Mouse (Mus musculus) neural tube, embryonic 12.5 days (tissue): ENCODE measurements around the gene Vwa1. TPM values are rescaled to one million over a fixed set of nuclear protein-coding genes. Genes with fewer than 3 reads are reported as not detected.

ENCODE experiments used
- ATAC-seq: fragments of 200-750 bp; cut with Nextera tagmentation; 2 replicates; pipeline ENCODE4 v1.8.0; 2017; ENCODE audit warnings: low read depth, mild to moderate bottlenecking, moderate TSS enrichment, moderate library complexity; ENCODE audit not compliant: low FRiP score
- H3K27ac ChIP-seq: fragments of 300-500 bp; sonication (generic); 2 replicates; pipeline ENCODE4 v1.5.1; 2016
- H3K27me3 ChIP-seq: fragments of 300-500 bp; sonication (generic); replicated peaks from 2 replicates; pipeline ENCODE4 v1.6.1; 2016; ENCODE audit warnings: mild to moderate bottlenecking
- H3K36me3 ChIP-seq: fragments of 300-500 bp; sonication (generic); 2 replicates; pipeline ENCODE4 v1.6.1; 2016; ENCODE audit warnings: mild to moderate bottlenecking
- H3K4me1 ChIP-seq: fragments of 300-500 bp; sonication (generic); 2 replicates; pipeline ENCODE4 v1.6.1; 2016
- H3K4me2 ChIP-seq: fragments of 300-500 bp; sonication (generic); replicated peaks from 2 replicates; pipeline ENCODE4 v1.6.1; 2016; ENCODE audit warnings: mild to moderate bottlenecking
- H3K4me3 ChIP-seq: fragments of 300-500 bp; sonication (generic); 2 replicates; pipeline ENCODE4 v1.5.1; 2016
- H3K9ac ChIP-seq: fragments of 300-500 bp; sonication (generic); 2 replicates; pipeline ENCODE4 v1.6.1; 2016; ENCODE audit warnings: mild to moderate bottlenecking
- H3K9me3 ChIP-seq: fragments of 300-500 bp; sonication (generic); 2 replicates; pipeline ENCODE4 v1.6.1; 2016; ENCODE audit warnings: mild to moderate bottlenecking
- WGBS: fragments of 180-500 bp; shearing (Covaris S2); methylation state at CpG from one replicate; pipeline ENCODE4 v1.1.7; 2016; 5-methylcytosine and 5-hydroxymethylcytosine counted together
- polyA plus RNA-seq: library from polyadenylated mRNA; unstranded; fragments of >200 nt; fragmentation: Nextera tagmentation; extraction: Ambion mirVana; gene quantifications from 2 replicates; pipeline ENCODE4 v1.2.1, GENCODE M21; 2016

Gene Vwa1
- polyA plus RNA-seq, result 16.6 and 17.9 TPM in 2 replicates

DNA sequence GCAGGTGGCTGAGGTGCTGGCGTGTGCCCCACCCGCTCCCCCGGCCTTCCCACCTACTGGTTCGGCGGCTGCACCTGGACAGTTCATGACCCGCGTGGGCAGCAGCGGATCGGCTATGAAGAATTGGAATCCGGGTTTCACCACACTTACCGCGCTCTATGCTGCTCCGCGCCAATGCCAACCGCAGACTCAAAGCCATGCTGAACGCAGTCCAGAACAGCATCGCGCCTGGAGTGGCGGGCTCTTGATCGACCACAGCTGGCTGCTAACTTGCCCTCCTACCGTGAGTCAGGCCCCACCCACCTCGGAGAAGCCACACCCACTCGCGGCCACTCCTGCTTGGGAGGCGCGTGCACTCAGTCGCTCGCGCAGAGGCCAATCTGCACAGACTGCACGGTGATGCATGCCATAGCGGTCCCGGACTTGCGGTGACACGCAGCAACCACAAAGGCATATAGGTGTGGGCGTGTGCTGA is at the start of gene Vwa1:
Gene Vwa1 (minus strand): TSS at position 419 of the 475 bp plus-strand sequence.
- Histone ChIP-seq H3K9ac (peak within 1 kb of the TSS; percentile 45; the same call in 1 of the 2 replicates), H3K27me3 (peaks cover 26% of the 10 kb centered on the region), H3K27ac (no peak within 1 kb of the TSS), H3K4me2 (peak within 1 kb of the TSS; percentile 67), H3K36me3 (no peaks in the 10 kb centered on the region), H3K4me1 (peaks cover 21% of the 10 kb centered on the region), H3K4me3 (peak within 1 kb of the TSS; percentile 31), H3K9me3 (no peaks in the 10 kb centered on the region)
- ATAC-seq, result peak; percentile 48
- 1% methylated on average over 35 of the region's 35 CpGs for whole genome bisulfite sequencing

GRCm38 (mm10) chr4:155823443-155823842 is 48.9 kb upstream of the Vwa1 start:
- 95% methylated on average over 16 of the region's 16 CpGs for WGBS
- no peaks in the 10 kb centered on the region for H3K27me3 ChIP-seq
- no peak overlapping the region for H3K9ac ChIP-seq
- no peak for ATAC-seq
- H3K4me1 ChIP-seq, result no peaks in the 10 kb centered on the region
- no peak overlapping the region for H3K4me3 ChIP-seq
- no peaks in the 10 kb centered on the region for H3K9me3 ChIP-seq
- H3K36me3 ChIP-seq, result peaks cover 86% of the 10 kb centered on the region
- H3K4me2 ChIP-seq, result no peak overlapping the region
- H3K27ac ChIP-seq, result no peak overlapping the region

- 87% methylated on average over 7 of the region's 7 CpGs for WGBS
- H3K4me1 ChIP-seq, result no peaks in the 10 kb centered on the region
- H3K27me3 ChIP-seq, result no peaks in the 10 kb centered on the region
- H3K27ac ChIP-seq, result no peak overlapping the region
- no peaks in the 10 kb centered on the region for H3K9me3 ChIP-seq
- no peak overlapping the region for H3K9ac ChIP-seq
- ATAC-seq, result no peak
- H3K4me3 ChIP-seq, result no peak overlapping the region
- H3K36me3 ChIP-seq, result peaks cover 92% of the 10 kb centered on the region
- no peak overlapping the region for H3K4me2 ChIP-seq
Measured at GRCm38 (mm10) chr4:155821025-155821424, 46.5 kb upstream of the Vwa1 start.

DNA sequence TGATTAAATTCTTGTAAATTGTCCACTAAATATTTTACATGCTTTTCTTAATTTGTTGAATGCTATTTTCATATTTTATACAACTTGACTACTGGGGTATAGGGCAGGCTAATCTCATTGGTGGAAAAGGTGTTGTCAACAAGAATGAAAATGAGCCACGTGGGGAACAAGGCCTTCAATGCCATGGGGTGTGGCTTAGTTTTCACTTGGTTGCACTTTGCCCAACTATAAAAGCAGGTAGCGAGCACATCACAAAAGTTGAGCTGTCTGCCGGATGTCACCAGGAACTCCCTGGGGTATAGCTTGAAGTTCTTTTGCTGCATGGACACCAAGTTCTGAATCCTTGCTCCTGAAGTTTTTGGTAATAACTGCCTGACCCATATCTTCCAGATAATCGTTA is 43.0 kb upstream of the Vwa1 start:
- H3K27me3 ChIP-seq, result no peaks in the 10 kb centered on the region
- WGBS, result 83% methylated on average over 4 of the region's 4 CpGs
- peaks cover 85% of the 10 kb centered on the region for H3K36me3 ChIP-seq
- no peak overlapping the region for H3K9ac ChIP-seq
- H3K27ac ChIP-seq, result no peak overlapping the region
- no peaks in the 10 kb centered on the region for H3K9me3 ChIP-seq
- no peak overlapping the region for H3K4me2 ChIP-seq
- H3K4me1 ChIP-seq, result peaks cover 14% of the 10 kb centered on the region
- no peak for ATAC-seq
- no peak overlapping the region for H3K4me3 ChIP-seq

DNA sequence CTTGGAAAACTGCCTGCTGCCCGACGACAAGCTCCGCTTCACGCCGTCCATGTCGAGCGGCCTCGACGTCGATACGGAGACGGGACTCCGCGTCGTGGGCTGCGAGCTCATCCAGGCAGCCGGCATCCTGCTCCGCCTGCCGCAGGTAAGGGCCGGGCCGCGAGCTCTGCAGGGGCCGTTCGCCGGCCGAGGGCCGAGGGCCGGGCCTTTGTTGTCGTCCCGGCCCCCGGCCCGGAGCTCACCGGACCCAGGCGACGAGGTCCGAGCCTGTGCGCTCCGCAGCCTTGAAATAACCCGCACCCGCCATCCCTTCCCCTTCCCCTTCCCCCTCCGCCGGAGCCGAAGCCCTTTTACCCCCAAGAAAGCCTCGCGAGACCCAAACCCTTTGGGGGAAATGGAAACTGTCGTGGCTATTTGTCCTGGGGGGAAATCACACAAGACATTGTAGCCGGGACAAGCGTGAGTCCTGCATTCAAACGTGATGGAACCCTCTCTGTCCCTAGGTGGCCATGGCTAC is 38.2 kb upstream of the Vwa1 start:
- H3K4me1 ChIP-seq, result peaks cover 22% of the 10 kb centered on the region
- peak; percentile 45 for ATAC-seq
- H3K9me3 ChIP-seq, result no peaks in the 10 kb centered on the region
- peaks cover 68% of the 10 kb centered on the region for H3K36me3 ChIP-seq
- H3K27me3 ChIP-seq, result no peaks in the 10 kb centered on the region
- H3K4me2 ChIP-seq, result peak overlapping the region; percentile 89
- H3K4me3 ChIP-seq, result peak overlapping the region; percentile 100
- WGBS, result under 1% methylated on average over 49 of the region's 49 CpGs
- H3K9ac ChIP-seq, result peak overlapping the region; percentile 99
- H3K27ac ChIP-seq, result peak overlapping the region; percentile 72

- H3K27me3 ChIP-seq, result no peaks in the 10 kb centered on the region
- H3K9me3 ChIP-seq, result no peaks in the 10 kb centered on the region
- H3K9ac ChIP-seq, result peak within 1 kb of the TSS; percentile 99
- peak within 1 kb of the TSS; percentile 89 for H3K4me2 ChIP-seq
- peak within 1 kb of the TSS; percentile 80 for H3K27ac ChIP-seq
- WGBS, result under 1% methylated on average over 60 of the region's 60 CpGs
- H3K4me3 ChIP-seq, result peak within 1 kb of the TSS; percentile 100
- peaks cover 22% of the 10 kb centered on the region for H3K4me1 ChIP-seq
- ATAC-seq, result peak; percentile 100
- H3K36me3 ChIP-seq, result peaks cover 68% of the 10 kb centered on the region
Measured at GRCm38 (mm10) chr4:155811929-155812664, 37.6 kb upstream of the Vwa1 start, which contains the start of gene Ccnl2. Gene Ccnl2, plus strand, starts transcription at chr4:155812489.

DNA sequence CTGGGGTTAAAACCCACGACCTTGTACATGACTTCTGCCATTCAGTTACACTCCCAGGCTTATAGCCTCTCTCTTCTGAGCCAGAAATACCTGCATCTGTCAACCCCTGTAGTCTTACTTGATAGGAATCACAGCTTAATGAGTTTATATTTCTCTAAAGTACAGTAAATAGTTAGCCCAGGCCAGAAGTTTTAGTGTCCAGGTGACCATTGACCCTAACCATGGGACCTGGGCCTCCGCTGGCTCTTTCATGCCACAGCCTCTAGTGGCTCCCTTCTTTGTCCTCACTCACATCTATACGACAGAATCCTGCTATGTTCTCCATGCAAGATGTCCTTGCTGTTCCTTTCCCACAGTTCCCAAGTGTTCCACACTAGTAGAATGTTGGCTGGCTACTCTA is 33.3 kb upstream of the Vwa1 start:
- no peak overlapping the region for H3K27ac ChIP-seq
- no peak overlapping the region for H3K4me3 ChIP-seq
- 87% methylated on average over 3 of the region's 3 CpGs for WGBS

DNA sequence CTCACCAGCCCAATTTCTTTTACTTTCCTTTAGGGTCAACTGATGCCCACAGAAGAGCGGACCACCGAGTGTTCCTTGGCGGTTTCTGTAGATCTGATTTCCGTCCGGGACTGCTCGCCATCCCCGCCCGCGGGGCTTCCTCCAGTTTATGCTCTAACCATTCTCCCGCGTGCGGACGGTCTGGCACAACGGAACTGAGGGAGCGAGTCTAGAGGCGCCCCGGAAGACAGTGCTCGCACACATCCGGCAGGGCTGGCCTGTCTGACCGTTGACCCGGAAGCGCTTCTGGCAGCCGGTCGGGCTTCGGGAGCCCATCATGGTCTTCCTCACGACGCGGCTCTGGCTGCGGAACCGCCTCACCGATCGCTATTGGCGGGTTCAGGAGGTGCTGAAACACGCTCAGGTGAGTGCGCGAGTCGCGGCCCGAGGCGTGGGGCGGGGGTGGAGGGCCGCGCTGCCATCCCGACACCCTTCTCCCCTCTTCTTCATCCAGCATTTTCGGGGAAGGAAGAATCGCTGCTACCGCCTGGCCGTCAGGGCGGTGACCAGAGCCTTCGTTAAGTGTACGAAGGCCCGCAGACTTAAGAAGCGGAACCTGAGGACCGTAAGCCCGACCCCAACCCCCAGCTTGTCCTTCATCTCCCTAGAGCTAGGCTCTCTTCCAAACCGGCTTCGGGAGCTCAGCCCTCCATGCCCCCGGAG is 29.0 kb upstream of the Vwa1 start:
- WGBS, result under 1% methylated on average over 58 of the region's 58 CpGs
- Histone ChIP-seq H3K4me1 (peaks cover 17% of the 10 kb centered on the region), H3K36me3 (peaks cover 18% of the 10 kb centered on the region), H3K9ac (peak overlapping the region; percentile 86), H3K4me3 (peak overlapping the region; percentile 91), H3K27ac (no peak overlapping the region), H3K4me2 (peak overlapping the region; percentile 72), H3K9me3 (no peaks in the 10 kb centered on the region), H3K27me3 (no peaks in the 10 kb centered on the region)
- ATAC-seq, result peak; percentile 95

More for the DNA sequence above, 33.3 kb upstream of the Vwa1 start:
- ATAC-seq, result no peak
- no peaks in the 10 kb centered on the region for H3K9me3 ChIP-seq
- peaks cover 22% of the 10 kb centered on the region for H3K4me1 ChIP-seq
- no peak overlapping the region for H3K4me2 ChIP-seq
- H3K9ac ChIP-seq, result no peak overlapping the region
- peaks cover 40% of the 10 kb centered on the region for H3K36me3 ChIP-seq
- no peaks in the 10 kb centered on the region for H3K27me3 ChIP-seq

- Histone ChIP-seq H3K9me3 (no peaks in the 10 kb centered on the region), H3K4me2 (peak within 1 kb of the TSS; percentile 72), H3K4me1 (peaks cover 17% of the 10 kb centered on the region), H3K27ac (no peak within 1 kb of the TSS), H3K9ac (peak within 1 kb of the TSS; percentile 86), H3K4me3 (peak within 1 kb of the TSS; percentile 91), H3K36me3 (peaks cover 12% of the 10 kb centered on the region), H3K27me3 (no peaks in the 10 kb centered on the region)
- ATAC-seq, result peak; percentile 53
- WGBS, result 16% methylated on average over 12 of the region's 12 CpGs
Measured at GRCm38 (mm10) chr4:155802741-155803339, 28.3 kb upstream of the Vwa1 start, which contains the start of gene Mrpl20. Gene Mrpl20, plus strand, starts transcription at chr4:155802878.

- H3K27ac ChIP-seq, result no peak overlapping the region
- H3K4me1 ChIP-seq, result peaks cover 17% of the 10 kb centered on the region
- H3K9ac ChIP-seq, result no peak overlapping the region
- WGBS, result 92% methylated on average over 1 of the region's 1 CpGs
- no peak overlapping the region for H3K4me3 ChIP-seq
- H3K9me3 ChIP-seq, result no peaks in the 10 kb centered on the region
- no peaks in the 10 kb centered on the region for H3K27me3 ChIP-seq
- H3K36me3 ChIP-seq, result peaks cover 4% of the 10 kb centered on the region; the same call in 1 of the 2 replicates
- no peak overlapping the region for H3K4me2 ChIP-seq
- no peak for ATAC-seq
Measured at GRCm38 (mm10) chr4:155802075-155802474, 27.6 kb upstream of the Vwa1 start.

DNA sequence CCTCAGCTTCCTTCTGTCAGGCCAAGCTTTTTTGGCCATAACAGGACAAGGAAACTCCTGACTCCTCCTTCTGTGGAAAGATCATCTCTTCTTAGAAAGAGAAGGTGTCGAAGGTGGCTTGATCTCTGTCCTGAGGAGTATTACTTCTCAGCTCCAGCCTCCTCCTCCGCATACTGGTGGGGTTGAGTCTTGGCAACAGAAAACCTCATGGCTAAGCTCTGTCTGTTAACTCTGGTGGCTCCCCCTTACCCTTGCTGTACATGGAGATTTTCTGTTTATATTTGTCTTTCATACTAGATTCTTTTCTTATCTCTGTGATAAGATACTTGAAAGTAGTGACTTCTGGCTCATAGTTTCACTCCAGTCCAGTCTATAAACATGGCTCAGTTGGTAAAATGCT is 19.2 kb upstream of the Vwa1 start:
- no peaks in the 10 kb centered on the region for H3K36me3 ChIP-seq
- ATAC-seq, result no peak
- no peak overlapping the region for H3K4me2 ChIP-seq
- WGBS, result 81% methylated on average over 2 of the region's 2 CpGs
- H3K4me1 ChIP-seq, result no peaks in the 10 kb centered on the region
- H3K9me3 ChIP-seq, result no peaks in the 10 kb centered on the region
- no peak overlapping the region for H3K4me3 ChIP-seq
- no peak overlapping the region for H3K27ac ChIP-seq
- H3K9ac ChIP-seq, result no peak overlapping the region
- H3K27me3 ChIP-seq, result no peaks in the 10 kb centered on the region
